Mouse (Mus musculus) thymus, adult 2 months (tissue): Measurements from ENCODE around the gene Pum1.

Source experiments
- CTCF ChIP-seq: fragments of 200-500 bp; IDR thresholded peaks from 2 replicates; pipeline ENCODE4 v1.5.1; 2012; ENCODE audit warnings: mild to moderate bottlenecking, control low read depth, low read length, moderate library complexity, borderline replicate concordance; ENCODE audit not compliant: control insufficient read depth, poor library complexity, insufficient read depth; ENCODE audit errors: extremely low read depth
- POLR2A ChIP-seq: fragments of 200-500 bp; IDR thresholded peaks from 2 replicates; pipeline ENCODE4 v1.6.1; 2012; ENCODE audit warnings: mild to moderate bottlenecking, low read length, control low read depth, moderate library complexity; ENCODE audit not compliant: control insufficient read depth, poor library complexity, insufficient read depth; ENCODE audit errors: extremely low read depth

GRCm38 (mm10) chr4:130759875-130760274 is 96.8 kb downstream of the Pum1 start:
- TF ChIP-seq POLR2A (no peak), CTCF (no peak)
